Mouse (Mus musculus): ENCODE results near the gene Dnajc3. TPM values are rescaled to one million over a fixed set of nuclear protein-coding genes. Genes with fewer than 3 reads are reported as not detected.

The Dnajc3 gene
- polyA plus RNA-seq (2015; fragmentation: Illumina TruSeq; extraction: RNeasy Lipid Tissue Mini Kit (QIAGEN cat#74804); ENCODE audit: insufficient read depth, low read depth, low replicate concordance), result 36.5 TPM

GRCm38 (mm10) chr14:118937533-118938492, at the start of gene Dnajc3:
Dnajc3 (plus strand) TSS chr14:118937976.

GRCm38 (mm10) chr14:118924673-118925615, 12.8 kb upstream of the Dnajc3 start, which contains the start of gene Dzip1:
Dzip1 (minus strand) TSS chr14:118925460.

Other genes starting within 250 kb of the Dnajc3 start
- 2.3 TPM for gene Abcc4, start 231.8 kb upstream of the Dnajc3 start, polyA plus RNA-seq (2015; fragmentation: Illumina TruSeq; extraction: RNeasy Lipid Tissue Mini Kit (QIAGEN cat#74804); ENCODE audit: insufficient read depth, low read depth, low replicate concordance)
- gene Cldn10, start 150.1 kb upstream of the Dnajc3 start, polyA plus RNA-seq (2015; fragmentation: Illumina TruSeq; extraction: RNeasy Lipid Tissue Mini Kit (QIAGEN cat#74804); ENCODE audit: insufficient read depth, low read depth, low replicate concordance), result 9.5 TPM
- 2.1 TPM for gene Dzip1, start 12.5 kb upstream of the Dnajc3 start, polyA plus RNA-seq (2015; fragmentation: Illumina TruSeq; extraction: RNeasy Lipid Tissue Mini Kit (QIAGEN cat#74804); ENCODE audit: insufficient read depth, low read depth, low replicate concordance)
- 3.2 TPM for gene Uggt2, start 161.5 kb downstream of the Dnajc3 start, polyA plus RNA-seq (2015; fragmentation: Illumina TruSeq; extraction: RNeasy Lipid Tissue Mini Kit (QIAGEN cat#74804); ENCODE audit: insufficient read depth, low read depth, low replicate concordance)
- not detected for gene Hs6st3, start 200.4 kb downstream of the Dnajc3 start, polyA plus RNA-seq (2015; fragmentation: Illumina TruSeq; extraction: RNeasy Lipid Tissue Mini Kit (QIAGEN cat#74804); ENCODE audit: insufficient read depth, low read depth, low replicate concordance)

Data from pancreas, adult 10 weeks (tissue).